Mouse (Mus musculus): ENCODE measurements around the gene Gm12166. TPM values are rescaled to one million over a fixed set of nuclear protein-coding genes. Genes with fewer than 3 reads are reported as not detected.
"Not testable (repeated sequence)": the region's sequence is repeated elsewhere in the genome, so short reads cannot be mapped to it uniquely, and the experiment has no call there.

The Gm12166 gene
- total and polyA plus RNA-seq, 2 experiments from 2014 or later, result 8.3 to 10.6 TPM

DNA sequence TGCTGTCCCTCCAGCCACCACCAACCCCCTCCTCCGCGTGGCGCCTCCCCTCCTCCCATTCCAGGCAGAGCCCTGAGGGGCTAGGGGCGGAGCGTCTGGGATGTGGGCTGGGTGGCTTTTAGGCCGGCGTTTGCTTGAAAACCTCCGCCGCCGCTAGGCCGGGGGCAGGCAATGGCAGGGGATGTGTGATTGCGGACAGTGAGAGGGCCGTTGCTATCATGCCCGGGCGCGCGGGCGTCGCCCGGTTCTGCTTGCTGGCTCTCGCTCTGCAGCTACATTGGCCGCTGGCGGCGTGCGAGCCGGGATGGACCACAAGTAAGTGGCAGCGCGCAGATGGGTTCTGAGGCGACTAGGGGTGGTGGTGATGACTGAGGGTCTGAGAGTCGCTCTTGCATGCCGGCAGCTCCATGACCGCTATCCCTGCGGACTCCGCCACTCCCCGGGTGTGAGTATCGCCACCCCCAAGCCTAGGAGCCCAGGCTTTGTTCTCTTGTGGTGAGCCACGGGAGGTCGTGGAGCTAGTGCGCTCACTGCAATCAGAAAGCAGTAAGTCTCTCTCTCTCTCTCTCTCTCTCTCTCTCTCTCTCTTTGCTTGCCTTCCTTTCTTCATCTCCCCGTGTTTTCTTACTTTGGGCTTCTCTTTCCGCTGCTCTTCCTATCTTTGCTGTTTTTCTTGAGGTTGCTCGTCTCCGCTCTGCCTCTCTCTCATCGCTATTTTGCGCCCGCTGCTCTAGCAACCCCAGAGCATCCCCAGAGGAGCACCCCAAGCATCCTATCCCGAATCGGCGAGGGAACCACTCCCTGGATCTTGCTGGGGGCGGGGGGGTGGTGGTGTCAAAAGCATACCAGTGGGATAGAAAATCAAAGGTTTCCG lies 4.0 kb upstream of the Gm12166 start, which contains the start of gene Adam19:
Gene Adam19, plus strand, starts transcription at position 97 of the 874 bp plus-strand sequence.
- TF ChIP-seq CTCF (IDR thresholded peaks at IDR 0.05; ENCODE audit: low read depth), result no peak
- H3K4me2 ChIP-seq (ENCODE audit: low read depth, low read length), result peak within 1 kb of the TSS; percentile 74
- H3K9ac ChIP-seq (replicated peaks; ENCODE audit: low read length), result peak within 1 kb of the TSS; percentile 76
- WGBS, result under 1% methylated on average over 49 of the region's 51 CpGs
- H3K4me1 ChIP-seq (ENCODE audit: insufficient read depth, low read length), result no peaks in the 10 kb centered on the region
- peak within 1 kb of the TSS; percentile 68 for H3K4me3 ChIP-seq (ENCODE audit: low read length)
- peak; percentile 86 for DNase-seq (ENCODE audit: low spot score)
- H3K27ac ChIP-seq, result peak within 1 kb of the TSS; percentile 91
- ATAC-seq, result peak; percentile 88
- no peaks in the 10 kb centered on the region for H3K36me3 ChIP-seq (ENCODE audit: insufficient read depth, low read length)
- H3K9me3 ChIP-seq (ENCODE audit: low read length), result no peaks in the 10 kb centered on the region
- H3K27me3 ChIP-seq (ENCODE audit: insufficient read depth, low read length), result no peaks in the 10 kb centered on the region

DNA sequence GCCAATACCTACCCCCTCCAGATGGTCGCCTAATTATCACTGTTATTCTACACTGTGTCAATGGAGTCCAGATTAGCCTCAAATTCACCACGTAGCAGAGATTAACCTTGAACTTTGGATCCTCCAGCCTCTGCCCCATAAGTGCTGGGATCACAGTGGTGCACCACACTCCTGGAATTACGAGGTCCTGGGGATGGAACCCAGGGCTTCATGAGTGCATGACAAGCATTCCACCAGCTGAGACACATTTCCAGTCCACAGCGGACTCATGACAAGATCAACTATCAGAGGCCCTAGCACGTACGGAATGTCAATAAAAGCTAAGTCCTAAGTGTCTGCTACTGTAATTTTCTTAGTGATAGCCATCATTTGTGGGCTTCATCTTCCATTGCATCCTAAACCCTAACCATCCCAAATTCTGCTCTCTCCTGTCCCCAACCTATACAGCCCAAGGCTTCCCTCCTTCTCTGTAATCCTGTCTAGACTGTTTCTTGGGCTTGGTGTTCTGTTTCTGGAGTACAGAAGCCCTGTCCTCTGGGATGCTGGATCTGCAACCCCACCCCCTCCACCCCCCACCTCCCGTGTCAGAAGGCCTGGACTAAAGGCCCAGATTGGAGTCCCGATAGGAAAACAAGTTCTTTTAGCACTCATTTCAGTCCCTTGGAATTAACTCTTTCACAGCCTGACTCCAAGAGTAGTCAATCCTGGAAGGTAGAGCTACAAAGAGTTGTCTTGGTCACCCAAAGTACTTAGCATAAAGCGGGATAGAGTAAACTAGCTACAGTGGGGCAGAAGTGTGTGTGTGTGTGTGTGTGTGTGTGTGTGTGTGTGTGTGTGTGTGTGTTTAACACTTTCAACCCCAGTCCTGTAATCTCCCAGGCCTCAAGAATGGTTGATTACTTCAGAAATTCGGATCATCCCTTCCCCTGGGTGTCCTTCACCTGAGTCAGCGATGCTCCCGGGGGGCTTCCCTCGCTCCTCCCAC lies 3.1 kb upstream of the Gm12166 start:
- DNase-seq (ENCODE audit: low spot score) (no peak), ATAC-seq (peak; percentile 46; the same call in 1 of the 2 replicates)
- Histone ChIP-seq H3K9me3 (ENCODE audit: low read length) (no peaks in the 10 kb centered on the region), H3K4me2 (ENCODE audit: low read depth, low read length) (peak overlapping the region; percentile 74), H3K36me3 (ENCODE audit: insufficient read depth, low read length) (no peaks in the 10 kb centered on the region), H3K27me3 (ENCODE audit: insufficient read depth, low read length) (no peaks in the 10 kb centered on the region), H3K27ac (peak overlapping the region; percentile 91), H3K4me3 (ENCODE audit: low read length) (peak overlapping the region; percentile 68), H3K9ac (replicated peaks; ENCODE audit: low read length) (peak overlapping the region; percentile 76), H3K4me1 (ENCODE audit: insufficient read depth, low read length) (no peaks in the 10 kb centered on the region)
- TF ChIP-seq CTCF (IDR thresholded peaks at IDR 0.05; ENCODE audit: low read depth), result no peak
- 32% methylated on average over 13 of the region's 13 CpGs for WGBS

DNA sequence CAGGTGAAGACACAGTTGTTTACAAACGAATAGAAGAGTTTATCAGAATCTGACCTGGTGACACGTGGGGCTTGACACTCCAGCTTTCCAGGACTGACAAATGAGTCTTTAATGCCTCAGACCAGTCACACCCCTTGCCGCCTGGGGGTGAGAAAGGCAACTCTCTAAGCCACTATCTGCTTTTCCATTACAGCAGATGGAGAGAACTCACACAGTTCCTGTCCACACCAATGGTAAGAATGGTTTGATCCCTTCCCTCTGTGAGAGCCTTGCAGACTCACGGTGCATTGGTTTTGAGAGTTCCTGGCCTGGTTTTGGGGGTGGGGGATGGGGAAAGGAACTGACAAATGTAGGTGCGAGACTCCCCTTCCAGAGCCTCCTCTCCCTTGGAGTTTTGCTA lies 2.2 kb upstream of the Gm12166 start:
- TF ChIP-seq CTCF (IDR thresholded peaks at IDR 0.05; ENCODE audit: low read depth), result no peak
- no peak for ATAC-seq
- 53% methylated on average over 5 of the region's 5 CpGs for WGBS

DNA sequence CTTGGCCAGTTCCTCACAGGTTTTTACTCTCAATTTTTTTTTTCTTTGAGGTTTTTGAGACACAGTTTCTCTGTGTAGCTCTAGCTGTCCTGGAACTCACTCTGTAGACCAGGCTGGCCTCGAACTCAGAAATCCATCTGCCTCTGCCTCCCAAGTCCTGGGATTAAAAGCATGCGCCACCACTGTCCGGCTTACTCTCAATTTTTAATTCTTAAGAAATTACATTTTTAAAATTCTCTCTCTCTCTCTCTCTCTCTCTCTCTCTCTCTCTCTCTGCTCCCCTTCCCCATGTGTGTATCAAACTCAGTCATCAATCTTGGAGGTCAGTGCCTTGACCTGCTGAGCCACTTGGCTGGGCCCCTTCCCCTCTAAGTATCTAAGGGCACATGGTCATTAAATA lies 1.3 kb upstream of the Gm12166 start:
- H3K4me1 ChIP-seq (ENCODE audit: insufficient read depth, low read length); H3K9ac ChIP-seq (replicated peaks; ENCODE audit: low read length); H3K4me3 ChIP-seq (ENCODE audit: low read length); H3K4me2 ChIP-seq (ENCODE audit: low read depth, low read length); H3K27ac ChIP-seq; H3K36me3 ChIP-seq (ENCODE audit: insufficient read depth, low read length); DNase-seq (ENCODE audit: low spot score); H3K27me3 ChIP-seq (ENCODE audit: insufficient read depth, low read length); H3K9me3 ChIP-seq (ENCODE audit: low read length); ATAC-seq: not testable (repeated sequence)
- WGBS, result 94% methylated on average over 3 of the region's 3 CpGs

More for the DNA sequence above, 2.2 kb upstream of the Gm12166 start:
- no peaks in the 10 kb centered on the region for H3K27me3 ChIP-seq (ENCODE audit: insufficient read depth, low read length)
- H3K4me2 ChIP-seq (ENCODE audit: low read depth, low read length), result no peak overlapping the region
- DNase-seq (ENCODE audit: low spot score), result no peak
- no peaks in the 10 kb centered on the region for H3K4me1 ChIP-seq (ENCODE audit: insufficient read depth, low read length)
- no peak overlapping the region for H3K4me3 ChIP-seq (ENCODE audit: low read length)
- H3K9ac ChIP-seq (replicated peaks; ENCODE audit: low read length), result no peak overlapping the region
- no peaks in the 10 kb centered on the region for H3K36me3 ChIP-seq (ENCODE audit: insufficient read depth, low read length)
- no peaks in the 10 kb centered on the region for H3K9me3 ChIP-seq (ENCODE audit: low read length)
- no peak overlapping the region for H3K27ac ChIP-seq

DNA sequence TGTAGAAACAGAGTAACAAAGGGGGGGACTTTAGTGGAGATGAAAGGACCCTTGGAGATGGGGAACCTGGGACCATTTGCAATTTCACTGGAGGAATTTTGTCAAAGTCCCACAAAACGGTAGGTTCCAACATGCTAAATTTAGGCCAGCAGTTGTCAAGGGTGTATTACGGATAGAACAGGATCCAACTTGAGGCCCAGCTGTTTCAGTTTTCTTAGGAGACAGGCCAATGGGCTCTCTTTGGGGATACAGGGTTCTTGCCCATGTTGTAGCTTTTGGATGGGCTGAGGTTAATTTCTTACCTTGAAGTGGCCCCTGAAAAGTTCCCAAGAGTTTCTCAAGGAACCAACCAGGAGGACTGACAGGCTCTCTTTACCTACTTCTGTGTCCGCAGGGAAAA lies 4.9 kb downstream of the Gm12166 start:
- Histone ChIP-seq H3K4me2 (ENCODE audit: low read depth, low read length) (no peak overlapping the region), H3K27ac (no peak overlapping the region), H3K9ac (replicated peaks; ENCODE audit: low read length) (no peak overlapping the region), H3K9me3 (ENCODE audit: low read length) (no peaks in the 10 kb centered on the region), H3K27me3 (ENCODE audit: insufficient read depth, low read length) (no peaks in the 10 kb centered on the region), H3K4me3 (ENCODE audit: low read length) (no peak overlapping the region), H3K4me1 (ENCODE audit: insufficient read depth, low read length) (no peaks in the 10 kb centered on the region), H3K36me3 (ENCODE audit: insufficient read depth, low read length) (no peaks in the 10 kb centered on the region)
- no peak for DNase-seq (ENCODE audit: low spot score)
- ATAC-seq, result no peak
- TF ChIP-seq CTCF (IDR thresholded peaks at IDR 0.05; ENCODE audit: low read depth), result no peak
- WGBS, result 96% methylated on average over 3 of the region's 3 CpGs

DNA sequence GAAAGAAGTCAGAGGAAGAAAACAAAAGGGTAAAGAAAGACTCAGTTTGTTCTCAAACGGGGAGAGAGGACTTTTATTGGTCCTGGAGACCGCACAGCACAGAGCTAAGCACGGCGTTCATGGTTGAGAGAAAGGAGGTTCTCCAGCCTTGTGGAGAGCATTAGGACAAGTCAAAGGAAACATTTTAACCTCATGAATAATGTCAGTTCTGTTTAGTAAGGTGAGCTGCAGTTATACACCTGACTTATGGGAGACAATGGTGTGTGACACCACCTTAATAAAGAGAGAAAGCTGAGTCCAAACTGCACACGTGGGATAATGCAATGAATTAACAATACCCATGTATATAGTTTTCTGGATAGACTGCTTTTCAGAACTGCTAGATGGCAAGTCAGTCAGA lies 7.3 kb downstream of the Gm12166 start:
- no peak for DNase-seq (ENCODE audit: low spot score)
- no peaks in the 10 kb centered on the region for H3K36me3 ChIP-seq (ENCODE audit: insufficient read depth, low read length)

More for the DNA sequence above, 7.3 kb downstream of the Gm12166 start:
- Histone ChIP-seq H3K27me3 (ENCODE audit: insufficient read depth, low read length) (no peaks in the 10 kb centered on the region), H3K9ac (replicated peaks; ENCODE audit: low read length) (no peak overlapping the region), H3K4me1 (ENCODE audit: insufficient read depth, low read length) (no peaks in the 10 kb centered on the region), H3K9me3 (ENCODE audit: low read length) (no peaks in the 10 kb centered on the region), H3K4me3 (ENCODE audit: low read length) (no peak overlapping the region), H3K27ac (no peak overlapping the region), H3K4me2 (ENCODE audit: low read depth, low read length) (no peak overlapping the region)
- TF ChIP-seq CTCF (IDR thresholded peaks at IDR 0.05; ENCODE audit: low read depth), result no peak
- no peak for ATAC-seq
- WGBS, result 90% methylated on average over 5 of the region's 5 CpGs

Measured in hindbrain, postnatal 0 days (tissue).